Mouse (Mus musculus) midbrain, embryonic 14.5 days (tissue): Measurements from ENCODE around the gene Nbea. TPM values are rescaled to one million over a fixed set of nuclear protein-coding genes. Genes with fewer than 3 reads are reported as not detected.

Source experiments
- ATAC-seq: fragments of 200-750 bp; cut with Nextera tagmentation; 2 replicates; pipeline ENCODE4 v1.8.0; 2017; ENCODE audit warnings: moderate number of reproducible peaks, moderate library complexity; ENCODE audit not compliant: low FRiP score, low TSS enrichment
- DNase-seq: peaks from one replicate; pipeline ENCODE4 v3.0.0-alpha.2; 2015
- H3K27ac ChIP-seq: fragments of 300-500 bp; sonication (generic); replicated peaks from 2 replicates; pipeline ENCODE4 v1.5.1; 2014; ENCODE audit warnings: mild to moderate bottlenecking, low read depth, low read length, moderate library complexity
- H3K27me3 ChIP-seq: fragments of 300-500 bp; sonication (generic); 2 replicates; pipeline ENCODE4 v1.6.1; 2014; ENCODE audit warnings: low read length, control low read depth, mixed read lengths; ENCODE audit not compliant: control insufficient read depth, insufficient read depth
- H3K36me3 ChIP-seq: fragments of 300-500 bp; sonication (generic); 2 replicates; pipeline ENCODE4 v1.6.1; 2014; ENCODE audit warnings: low read length, control low read depth; ENCODE audit not compliant: control insufficient read depth, insufficient read depth
- H3K4me1 ChIP-seq: fragments of 300-500 bp; sonication (generic); 2 replicates; pipeline ENCODE4 v1.6.1; 2014; ENCODE audit warnings: mild to moderate bottlenecking, antibody characterized with exemption, low read length, control low read depth; ENCODE audit not compliant: control insufficient read depth, insufficient read depth
- H3K4me2 ChIP-seq: fragments of 300-500 bp; sonication (generic); 2 replicates; pipeline ENCODE4 v1.6.1; 2014; ENCODE audit warnings: mild to moderate bottlenecking, low read length, moderate library complexity
- H3K4me3 ChIP-seq: fragments of 300-500 bp; sonication (generic); replicated peaks from 2 replicates; pipeline ENCODE4 v1.5.1; 2014; ENCODE audit warnings: low read depth, low read length
- H3K9ac ChIP-seq: fragments of 300-500 bp; sonication (generic); replicated peaks from 2 replicates; pipeline ENCODE4 v1.6.1; 2014; ENCODE audit warnings: mild to moderate bottlenecking, low read length, moderate library complexity
- H3K9me3 ChIP-seq: fragments of 300-500 bp; sonication (generic); 2 replicates; pipeline ENCODE4 v1.6.1; 2016; ENCODE audit warnings: low read length, control low read depth, mixed read lengths; ENCODE audit not compliant: control insufficient read depth
- WGBS: fragments of 180-500 bp; shearing (Covaris S2); extraction: QIAGEN DNeasy Blood & Tissue Kit; methylation state at CpG from one replicate; pipeline ENCODE4 v1.1.7; 2014; 5-methylcytosine and 5-hydroxymethylcytosine counted together
- polyA plus RNA-seq: library from polyadenylated mRNA; unstranded; fragments of >200 nt; fragmentation: Nextera tagmentation; extraction: Ambion mirVana; gene quantifications from 2 replicates; pipeline ENCODE4 v1.2.1, GENCODE M21; 2014

Nbea gene
- polyA plus RNA-seq, 1 experiment from 2014 or later = 106 TPM

DNA sequence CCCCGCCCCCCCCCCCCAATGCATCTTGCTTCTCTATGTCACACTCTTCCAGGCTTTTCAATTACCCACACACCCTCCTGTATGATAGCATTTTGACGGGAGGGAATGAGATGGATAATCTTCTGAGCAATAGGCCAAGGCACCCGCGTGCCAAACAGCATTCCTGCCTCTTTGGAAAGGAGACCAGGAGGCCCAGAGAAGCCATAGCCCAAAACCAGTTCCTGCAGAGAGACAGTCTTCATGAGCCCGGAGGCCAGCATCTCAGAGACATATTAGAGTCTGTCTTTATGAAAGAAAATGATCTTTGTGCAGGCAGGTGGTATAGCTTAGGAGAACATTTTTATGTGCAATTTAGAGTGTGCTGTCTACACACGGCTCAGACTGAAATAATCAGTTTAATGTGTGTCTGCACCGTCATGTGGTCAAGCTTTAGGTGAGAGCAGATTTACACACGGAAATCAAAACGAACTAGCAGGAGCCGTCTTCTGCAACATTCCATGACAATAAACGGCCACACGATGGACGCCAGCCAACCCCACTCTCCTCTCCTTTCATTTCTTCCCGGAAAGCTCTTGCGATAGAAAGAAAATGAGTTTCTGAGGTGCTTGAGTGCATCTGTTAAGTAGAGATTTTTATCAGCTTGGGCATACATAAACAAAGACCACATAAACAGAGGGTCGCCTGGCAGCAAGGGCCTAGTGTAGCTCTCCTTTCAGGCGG, 584.0 kb downstream of the Nbea start:
- no peaks in the 10 kb centered on the region for H3K4me1 ChIP-seq
- peak overlapping the region; percentile 4; the same call in 1 of the 2 replicates for H3K27ac ChIP-seq
- H3K4me2 ChIP-seq = no peak overlapping the region
- H3K27me3 ChIP-seq = no peaks in the 10 kb centered on the region
- H3K36me3 ChIP-seq = no peaks in the 10 kb centered on the region
- WGBS = 73% methylated on average over 17 of the region's 17 CpGs
- DNase-seq (no peak), ATAC-seq (no peak)
- H3K9me3 ChIP-seq = no peaks in the 10 kb centered on the region
- no peak overlapping the region for H3K9ac ChIP-seq
- H3K4me3 ChIP-seq = no peak overlapping the region

DNA sequence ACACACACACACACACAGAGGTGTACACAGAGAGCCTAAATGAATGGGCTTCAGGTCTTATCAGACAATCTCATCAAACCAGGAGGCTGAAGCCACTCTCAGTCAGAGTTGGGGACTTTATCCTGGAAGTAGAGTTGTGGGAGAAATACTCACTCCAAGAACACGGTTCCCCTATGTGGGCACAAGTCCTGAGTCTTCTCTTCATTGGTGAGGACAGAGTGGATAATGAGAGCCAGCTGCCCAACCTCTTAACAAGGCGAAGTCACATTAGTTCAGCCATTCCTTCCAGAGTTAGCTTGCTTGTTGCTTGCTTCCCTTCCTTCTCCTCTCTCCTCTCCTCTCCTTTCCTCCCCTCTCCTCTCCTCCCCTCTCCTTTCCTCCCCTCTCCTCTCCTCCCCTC, 584.8 kb downstream of the Nbea start:
- Histone ChIP-seq H3K4me2 (no peak overlapping the region), H3K4me3 (no peak overlapping the region), H3K27me3 (no peaks in the 10 kb centered on the region), H3K4me1 (no peaks in the 10 kb centered on the region), H3K36me3 (no peaks in the 10 kb centered on the region), H3K27ac (no peak overlapping the region), H3K9me3 (no peaks in the 10 kb centered on the region), H3K9ac (no peak overlapping the region)
- ATAC-seq (no peak), DNase-seq (no peak)
- 85% methylated on average over 2 of the region's 2 CpGs for WGBS

DNA sequence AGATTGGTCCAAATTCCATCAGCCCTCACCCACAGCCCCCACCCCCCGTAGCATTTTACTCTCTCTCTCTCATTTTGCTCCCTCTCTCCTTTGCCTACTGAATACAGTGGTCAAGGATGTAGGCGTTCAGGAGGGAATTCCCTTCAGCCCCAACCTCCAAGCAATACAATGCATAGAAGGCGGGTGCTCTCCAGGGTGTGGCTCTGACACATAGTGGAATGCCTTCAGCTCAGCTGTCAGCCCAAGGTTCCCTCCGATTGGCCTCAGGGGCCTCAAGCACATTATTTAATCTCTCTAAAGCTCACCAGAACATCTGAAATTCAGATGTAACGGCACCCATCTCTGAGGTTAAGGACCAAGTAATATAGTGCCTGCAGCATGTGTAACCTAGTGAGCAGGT, 590.2 kb downstream of the Nbea start:
- Histone ChIP-seq H3K4me1 (peaks cover 15% of the 10 kb centered on the region), H3K27me3 (no peaks in the 10 kb centered on the region), H3K4me2 (no peak overlapping the region), H3K36me3 (no peaks in the 10 kb centered on the region), H3K4me3 (no peak overlapping the region), H3K27ac (no peak overlapping the region), H3K9me3 (no peaks in the 10 kb centered on the region), H3K9ac (no peak overlapping the region)
- no peak for DNase-seq
- 61% methylated on average over 5 of the region's 5 CpGs for WGBS
- ATAC-seq = no peak

DNA sequence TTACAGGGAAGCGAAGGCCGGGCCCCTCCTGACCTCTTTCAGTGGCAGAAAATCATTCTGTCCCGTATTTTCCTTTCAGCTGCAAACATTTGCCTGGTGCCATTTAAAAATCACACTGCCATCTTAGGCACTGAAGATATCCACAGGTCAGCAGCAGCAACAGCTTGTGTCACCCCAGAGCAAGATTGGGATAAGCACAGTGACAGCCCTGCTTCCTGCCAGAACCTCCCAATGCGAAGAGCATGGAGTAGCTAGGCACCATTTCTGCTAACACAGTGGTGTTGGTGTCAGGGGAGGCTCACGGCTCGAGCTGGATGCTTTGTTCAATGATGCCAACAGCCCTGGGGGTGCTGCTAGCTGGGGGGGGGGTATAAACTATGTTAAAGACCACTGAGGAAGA, 592.8 kb downstream of the Nbea start:
- no peak overlapping the region for H3K4me2 ChIP-seq
- H3K9me3 ChIP-seq = no peaks in the 10 kb centered on the region
- no peaks in the 10 kb centered on the region for H3K36me3 ChIP-seq
- 68% methylated on average over 6 of the region's 6 CpGs for WGBS
- H3K9ac ChIP-seq = no peak overlapping the region
- DNase-seq (no peak), ATAC-seq (no peak)
- H3K27me3 ChIP-seq = no peaks in the 10 kb centered on the region
- H3K27ac ChIP-seq = no peak overlapping the region
- H3K4me3 ChIP-seq = no peak overlapping the region
- H3K4me1 ChIP-seq = peaks cover 27% of the 10 kb centered on the region

DNA sequence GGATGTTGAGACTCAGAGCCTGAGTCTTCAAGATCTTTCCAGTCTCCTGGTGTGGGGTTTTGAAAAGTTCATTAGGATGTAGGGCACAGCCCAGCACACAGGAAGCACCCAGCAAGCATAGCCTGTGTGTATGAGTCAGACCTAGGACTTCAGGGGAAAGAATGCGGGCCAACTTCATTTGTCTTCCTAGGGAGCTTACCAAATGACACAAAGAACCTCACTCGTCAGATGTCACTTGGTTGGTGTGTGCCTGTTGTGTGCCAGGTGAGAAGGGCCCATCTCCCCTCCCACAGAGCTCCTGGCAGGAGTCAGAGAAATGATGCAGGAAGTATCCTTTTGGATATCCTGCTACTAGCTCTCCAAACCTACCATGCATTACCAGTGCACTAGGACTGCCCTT, 593.2 kb downstream of the Nbea start:
- 64% methylated on average over 2 of the region's 2 CpGs for WGBS

DNA sequence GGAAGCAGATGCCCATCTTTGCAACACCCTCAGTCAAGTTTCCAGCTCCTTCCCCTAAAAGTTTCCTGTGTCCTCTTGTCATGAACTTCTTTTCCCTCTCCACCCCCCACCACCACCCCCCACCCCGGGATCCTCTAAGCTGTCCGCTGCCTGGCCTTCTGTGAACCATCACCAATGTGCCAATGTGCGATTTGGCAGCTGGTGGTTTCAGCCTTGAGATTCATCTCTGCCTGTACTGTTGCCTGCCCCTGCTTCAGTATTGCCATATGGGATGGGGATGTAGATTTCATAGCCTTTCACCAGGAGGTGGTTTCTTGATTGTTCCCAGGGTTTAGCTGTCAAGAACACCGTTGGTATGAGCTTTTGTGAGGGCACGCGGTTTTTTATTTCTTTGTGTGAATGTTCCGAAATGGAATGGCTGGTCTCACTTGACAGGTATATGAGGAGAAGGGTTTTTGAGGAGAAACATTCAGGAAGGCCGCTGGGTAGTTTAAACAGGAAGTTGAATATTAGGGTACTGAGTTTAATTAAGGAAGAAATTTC, 594.0 kb downstream of the Nbea start:
- 63% methylated on average over 8 of the region's 8 CpGs for WGBS
- Histone ChIP-seq H3K4me1 (peaks cover 27% of the 10 kb centered on the region), H3K4me2 (no peak overlapping the region), H3K36me3 (no peaks in the 10 kb centered on the region), H3K4me3 (no peak overlapping the region), H3K27me3 (no peaks in the 10 kb centered on the region), H3K27ac (peak overlapping the region; percentile 84), H3K9ac (no peak overlapping the region), H3K9me3 (no peaks in the 10 kb centered on the region)
- DNase-seq (no peak), ATAC-seq (no peak)

More for the DNA sequence above, 593.2 kb downstream of the Nbea start:
- Histone ChIP-seq H3K4me2 (no peak overlapping the region), H3K36me3 (no peaks in the 10 kb centered on the region), H3K4me1 (peaks cover 27% of the 10 kb centered on the region), H3K27me3 (no peaks in the 10 kb centered on the region), H3K4me3 (no peak overlapping the region), H3K9me3 (no peaks in the 10 kb centered on the region), H3K9ac (no peak overlapping the region), H3K27ac (no peak overlapping the region)
- no peak for DNase-seq
- no peak for ATAC-seq

DNA sequence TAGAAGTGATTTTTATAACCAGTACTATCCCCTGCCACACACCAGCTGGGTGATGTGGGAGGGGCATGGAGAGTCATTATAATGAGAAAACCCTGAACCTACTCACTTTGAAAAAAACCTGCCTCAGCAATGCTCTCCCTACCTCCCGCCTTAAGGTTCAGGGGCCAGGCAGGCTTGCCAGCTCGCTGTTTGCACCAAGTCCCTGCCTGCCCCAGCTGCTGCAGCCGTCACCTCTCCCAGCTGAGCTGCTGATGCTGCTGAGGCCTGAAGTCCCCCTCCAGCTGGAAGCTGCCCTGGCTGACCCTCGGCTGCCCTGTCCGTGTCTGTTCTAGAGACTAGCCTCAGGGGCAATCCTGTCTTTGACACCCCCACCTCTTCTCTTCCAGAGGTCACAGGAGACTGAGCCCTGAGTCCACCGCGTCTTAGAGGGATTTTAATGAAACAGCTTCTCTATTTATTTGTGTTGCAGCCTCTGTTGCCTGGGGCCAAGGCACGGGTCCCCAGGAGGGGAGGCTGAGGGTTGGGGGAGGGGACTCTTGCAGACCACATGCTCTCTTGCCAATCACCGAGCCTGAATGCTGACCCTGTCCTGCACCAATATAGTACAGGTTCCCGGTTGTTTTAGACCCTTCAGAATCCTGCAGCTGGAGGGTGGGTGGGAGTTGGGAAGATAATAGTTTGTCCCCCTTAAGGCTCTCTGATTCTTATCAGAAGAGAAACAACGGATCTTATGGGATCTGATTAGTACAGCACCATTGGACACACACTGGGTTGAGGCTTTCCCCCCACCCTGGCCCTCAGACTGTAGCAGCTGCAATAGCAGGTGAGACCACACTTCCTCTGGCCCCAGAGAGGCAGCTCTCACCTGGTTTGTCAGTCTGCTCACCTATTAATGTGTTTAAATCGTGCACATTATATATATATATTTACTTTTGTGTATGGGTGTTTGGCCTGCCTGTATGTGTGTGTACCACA, 595.2 kb downstream of the Nbea start:
- H3K9ac ChIP-seq = 0 out of 2 replicates have a peak overlapping the region, but pooled peaks have one; percentile 7
- H3K4me3 ChIP-seq = no peak overlapping the region
- peaks cover 27% of the 10 kb centered on the region for H3K4me1 ChIP-seq
- ATAC-seq (peak; percentile 87), DNase-seq (peak; percentile 70)
- H3K4me2 ChIP-seq = peak overlapping the region; percentile 1; the same call in 1 of the 2 replicates
- no peaks in the 10 kb centered on the region for H3K27me3 ChIP-seq
- no peaks in the 10 kb centered on the region for H3K36me3 ChIP-seq
- H3K27ac ChIP-seq = peak overlapping the region; percentile 84
- WGBS = 6% methylated on average over 12 of the region's 12 CpGs
- no peaks in the 10 kb centered on the region for H3K9me3 ChIP-seq

DNA sequence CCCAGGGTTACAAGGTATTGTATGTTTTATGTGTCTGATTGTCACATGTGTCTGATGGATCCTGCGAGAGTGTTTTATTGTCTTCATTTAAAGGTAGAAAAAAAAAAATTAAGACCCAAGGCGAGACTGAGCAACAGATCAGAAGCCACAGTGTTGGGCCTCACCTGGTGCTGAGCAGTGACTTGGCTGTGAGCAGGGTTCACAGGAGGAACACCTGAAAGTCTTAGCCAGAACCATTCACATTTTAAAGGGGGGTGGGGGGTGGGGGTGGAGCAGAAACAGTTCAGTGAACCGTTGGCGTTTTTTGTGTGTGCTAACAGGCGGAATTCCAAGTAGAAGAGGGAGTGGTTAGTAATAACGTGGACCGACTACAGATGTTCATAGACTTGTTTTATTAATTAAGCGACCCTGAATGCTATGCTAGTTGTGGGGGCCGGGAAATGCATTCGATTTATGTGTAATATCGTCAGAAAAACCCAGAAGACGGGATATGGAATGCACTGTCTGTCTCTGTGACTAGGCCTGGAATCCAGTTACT, 596.0 kb downstream of the Nbea start:
- H3K4me1 ChIP-seq = peaks cover 27% of the 10 kb centered on the region
- no peaks in the 10 kb centered on the region for H3K27me3 ChIP-seq
- H3K9me3 ChIP-seq = no peaks in the 10 kb centered on the region
- no peak overlapping the region for H3K4me3 ChIP-seq
- H3K9ac ChIP-seq = 0 out of 2 replicates have a peak overlapping the region, but pooled peaks have one; percentile 7
- H3K36me3 ChIP-seq = no peaks in the 10 kb centered on the region
- 21% methylated on average over 12 of the region's 12 CpGs for WGBS
- no peak for ATAC-seq
- H3K4me2 ChIP-seq = no peak overlapping the region; the same call in 1 of the 2 replicates
- DNase-seq = no peak
- peak overlapping the region; percentile 84 for H3K27ac ChIP-seq
